Mouse (Mus musculus) liver, embryonic 14.5 days (tissue): ENCODE measurements at regions not wholly inside any gene's neighbourhood (a gene's known extent, or its start where the extent isn't known, plus 50 kb on each side); places are given as distances from the start of the nearest gene placed in this dataset.

Experiments used
- ATAC-seq: fragments of 200-750 bp; cut with Nextera tagmentation; 2 replicates; pipeline ENCODE4 v1.8.0; 2017; ENCODE audit warnings: moderate number of reproducible peaks, mild to moderate bottlenecking, moderate library complexity; ENCODE audit not compliant: insufficient read depth
- DNase-seq, 3 experiments: peaks; one replicate each; pipeline ENCODE4 v3.0.0-alpha.2; 2012 to 2013; ENCODE audit warnings: low read depth in 3 of 3, low spot score in 3 of 3
- H3K27ac ChIP-seq: fragments of 300-500 bp; sonication (generic); 2 replicates; pipeline ENCODE4 v1.5.1; 2014; ENCODE audit warnings: moderate library complexity, mild to moderate bottlenecking, control low read depth, inconsistent platforms
- H3K27me3 ChIP-seq: fragments of 300-500 bp; sonication (generic); 2 replicates; pipeline ENCODE4 v1.6.1; 2014; ENCODE audit warnings: mild to moderate bottlenecking, low read length, moderate library complexity; ENCODE audit not compliant: control insufficient read depth, insufficient read depth
- H3K36me3 ChIP-seq: fragments of 300-500 bp; sonication (generic); replicated peaks from 2 replicates; pipeline ENCODE4 v1.6.1; 2014; ENCODE audit warnings: low read depth; ENCODE audit not compliant: control insufficient read depth, insufficient read depth
- H3K4me1 ChIP-seq, 2 experiments: fragments of 200-500 bp in 1 of 2; fragments of 300-500 bp in 1 of 2; sonication (generic) in 1 of 2; replicated peaks; 2 replicates each; pipeline ENCODE4 v1.6.1; 2012 to 2014; ENCODE audit warnings: antibody characterized with exemption in 1 of 2, inconsistent platforms in 1 of 2, low read length in 1 of 2; ENCODE audit not compliant: control insufficient read depth in 2 of 2, insufficient read depth in 2 of 2
- H3K4me2 ChIP-seq: fragments of 300-500 bp; sonication (generic); 2 replicates; pipeline ENCODE4 v1.6.1; 2014; ENCODE audit warnings: low read depth, mild to moderate bottlenecking, control low read depth, moderate library complexity
- H3K4me3 ChIP-seq, 2 experiments: fragments of 200-500 bp in 1 of 2; fragments of 300-500 bp in 1 of 2; sonication (generic) in 1 of 2; 2 replicates each; pipeline ENCODE4 v1.5.1; 2012 to 2014; ENCODE audit warnings: low read depth in 2 of 2, low read length in 2 of 2, mild to moderate bottlenecking in 2 of 2, control low read depth in 1 of 2, inconsistent platforms in 1 of 2, moderate library complexity in 1 of 2; ENCODE audit not compliant: insufficient read depth in 1 of 2
- H3K9ac ChIP-seq: fragments of 300-500 bp; sonication (generic); replicated peaks from 2 replicates; pipeline ENCODE4 v1.6.1; 2014; ENCODE audit warnings: mild to moderate bottlenecking, control low read depth, moderate library complexity
- H3K9me3 ChIP-seq: fragments of 300-500 bp; sonication (generic); 2 replicates; pipeline ENCODE4 v1.6.1; 2016; ENCODE audit warnings: low read length, mixed read lengths; ENCODE audit not compliant: control insufficient read depth
- CTCF ChIP-seq: IDR thresholded peaks from 2 replicates; pipeline ENCODE4 v1.5.1; 2016; ENCODE audit warnings: antibody characterized with exemption, low read depth, control low read depth
- EP300 ChIP-seq: IDR thresholded peaks from 2 replicates; pipeline ENCODE4 v1.6.1; 2016; ENCODE audit warnings: antibody characterized with exemption, low read depth
- WGBS: fragments of 180-500 bp; shearing (Covaris S2); extraction: QIAGEN DNeasy Blood & Tissue Kit; methylation state at CpG from one replicate; pipeline ENCODE4 v1.1.7; 2014; ENCODE audit not compliant: insufficient replicate concordance; 5-methylcytosine and 5-hydroxymethylcytosine counted together

DNA sequence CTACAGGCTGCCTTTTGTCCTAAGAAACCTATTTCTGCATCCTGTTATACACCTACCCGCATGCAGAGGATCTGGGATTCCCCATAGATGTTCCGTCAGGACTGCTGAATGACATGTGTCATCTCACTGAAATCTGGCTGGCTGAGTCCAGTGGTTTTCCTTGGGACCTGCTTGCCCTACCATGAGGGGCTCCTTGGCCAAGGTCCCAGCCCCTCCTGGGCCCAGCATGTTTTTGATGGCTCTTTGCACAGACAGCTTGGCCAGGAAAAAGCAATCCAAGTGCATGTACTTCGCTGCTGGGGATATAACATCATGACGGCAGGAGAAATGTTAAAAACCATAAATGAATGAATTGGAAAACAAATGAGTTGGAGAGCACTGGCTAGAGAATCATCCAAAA is 320.8 kb downstream of the Cxcl12 start:
- Histone ChIP-seq H3K4me3 (no peak overlapping the region), H3K9me3 (no peaks in the 10 kb centered on the region), H3K9ac (no peak overlapping the region), H3K4me1 (no peaks in the 10 kb centered on the region), H3K27ac (no peak overlapping the region), H3K36me3 (no peaks in the 10 kb centered on the region), H3K4me2 (no peak overlapping the region), H3K27me3 (no peaks in the 10 kb centered on the region)
- ATAC-seq, result no peak
- 67% methylated on average over 4 of the region's 4 CpGs for WGBS
- no peak for TF ChIP-seq EP300
- no peak for TF ChIP-seq CTCF
- no peak for DNase-seq

GRCm38 (mm10) chr6:117489761-117490396 is 321.5 kb downstream of the Cxcl12 start:
- Histone ChIP-seq H3K9me3 (no peaks in the 10 kb centered on the region), H3K36me3 (no peaks in the 10 kb centered on the region), H3K4me3 (no peak overlapping the region), H3K9ac (no peak overlapping the region), H3K4me1 (no peaks in the 10 kb centered on the region), H3K4me2 (no peak overlapping the region), H3K27me3 (no peaks in the 10 kb centered on the region), H3K27ac (no peak overlapping the region)
- no peak for TF ChIP-seq EP300
- TF ChIP-seq CTCF, result no peak
- ATAC-seq, result no peak
- WGBS, result 40% methylated on average over 3 of the region's 3 CpGs
- no peak for DNase-seq

GRCm38 (mm10) chr6:117494971-117495370 is 326.6 kb downstream of the Cxcl12 start:
- Histone ChIP-seq H3K4me1 (no peaks in the 10 kb centered on the region), H3K27me3 (no peaks in the 10 kb centered on the region), H3K9ac (no peak overlapping the region), H3K9me3 (no peaks in the 10 kb centered on the region), H3K36me3 (no peaks in the 10 kb centered on the region), H3K4me2 (no peak overlapping the region), H3K4me3 (no peak overlapping the region), H3K27ac (no peak overlapping the region)
- ATAC-seq (no peak), DNase-seq (no peak)
- WGBS, result 54% methylated on average over 1 of the region's 1 CpGs
- TF ChIP-seq EP300, result no peak

GRCm38 (mm10) chr6:117497337-117497736 is 329.0 kb downstream of the Cxcl12 start:
- no peak for ATAC-seq
- no peak for DNase-seq
- H3K27me3 ChIP-seq, result no peaks in the 10 kb centered on the region
- no peak overlapping the region for H3K9ac ChIP-seq
- H3K27ac ChIP-seq, result no peak overlapping the region
- no peak for TF ChIP-seq EP300
- no peaks in the 10 kb centered on the region for H3K36me3 ChIP-seq
- H3K9me3 ChIP-seq, result no peaks in the 10 kb centered on the region
- WGBS, result 55% methylated on average over 5 of the region's 5 CpGs
- H3K4me3 ChIP-seq, result no peak overlapping the region
- H3K4me1 ChIP-seq, result no peaks in the 10 kb centered on the region
- no peak overlapping the region for H3K4me2 ChIP-seq

DNA sequence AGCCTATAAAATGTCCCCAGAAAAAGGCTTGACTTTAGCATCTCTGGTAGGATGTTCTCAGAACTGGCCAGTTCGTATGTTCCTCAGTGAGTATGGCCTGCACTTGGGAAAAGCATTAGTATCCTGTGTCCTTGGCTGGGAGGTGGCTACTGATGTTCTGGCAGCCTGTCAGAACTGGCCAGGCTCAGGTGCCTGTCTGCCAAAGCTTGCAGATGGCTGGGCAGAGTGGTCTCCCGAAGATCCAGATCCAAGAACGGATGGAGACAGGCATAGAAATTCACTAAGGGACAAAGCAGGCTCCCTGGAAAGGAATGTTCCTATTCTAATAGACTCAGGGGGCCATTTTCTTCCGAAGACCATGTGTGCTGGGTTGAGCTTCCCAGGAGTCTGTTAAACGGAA is 329.6 kb downstream of the Cxcl12 start:
- H3K27me3 ChIP-seq, result no peaks in the 10 kb centered on the region
- H3K36me3 ChIP-seq, result no peaks in the 10 kb centered on the region
- 63% methylated on average over 5 of the region's 5 CpGs for WGBS
- ATAC-seq (no peak), DNase-seq (no peak)
- no peak overlapping the region for H3K4me2 ChIP-seq
- no peaks in the 10 kb centered on the region for H3K4me1 ChIP-seq
- no peaks in the 10 kb centered on the region for H3K9me3 ChIP-seq
- no peak overlapping the region for H3K4me3 ChIP-seq
- TF ChIP-seq EP300, result no peak
- H3K9ac ChIP-seq, result no peak overlapping the region
- H3K27ac ChIP-seq, result no peak overlapping the region

GRCm38 (mm10) chr6:117502346-117502745 is 334.0 kb downstream of the Cxcl12 start:
- TF ChIP-seq CTCF, result no peak
- no peak for TF ChIP-seq EP300
- H3K36me3 ChIP-seq, result no peaks in the 10 kb centered on the region
- no peak overlapping the region for H3K27ac ChIP-seq
- H3K4me3 ChIP-seq, result no peak overlapping the region
- DNase-seq, result no peak
- no peaks in the 10 kb centered on the region for H3K9me3 ChIP-seq
- no peak overlapping the region for H3K9ac ChIP-seq
- ATAC-seq, result no peak
- H3K4me1 ChIP-seq, result no peaks in the 10 kb centered on the region
- no peak overlapping the region for H3K4me2 ChIP-seq
- H3K27me3 ChIP-seq, result no peaks in the 10 kb centered on the region
- WGBS, result 28% methylated on average over 5 of the region's 5 CpGs
